Mouse (Mus musculus): ENCODE measurements around the gene Itgb3.
A peak's percentile ranks its signal among the peaks of the same experiment; 100 is the strongest.
"Not testable (repeated sequence)": the region's sequence is repeated elsewhere in the genome, so short reads cannot be mapped to it uniquely, and the experiment has no call there.

Itgb3 gene

GRCm38 (mm10) chr11:104607491-104608245 lies at the start of gene Itgb3:
Itgb3 (plus strand) TSS chr11:104608000.
- DNase-seq (ENCODE audit: low spot score): peak; percentile 81

GRCm38 (mm10) chr11:104558065-104558464 lies 49.7 kb upstream of the Itgb3 start:
- no peak for DNase-seq (ENCODE audit: low spot score)

- DNase-seq (ENCODE audit: low spot score): no peak
Observed at GRCm38 (mm10) chr11:104558651-104559403, 49.0 kb upstream of the Itgb3 start.

GRCm38 (mm10) chr11:104560971-104561370 lies 46.8 kb upstream of the Itgb3 start:
- DNase-seq (ENCODE audit: low spot score): no peak

GRCm38 (mm10) chr11:104563496-104563895 lies 44.3 kb upstream of the Itgb3 start:
- DNase-seq (ENCODE audit: low spot score): no peak

- DNase-seq (ENCODE audit: low spot score): no peak
Observed at GRCm38 (mm10) chr11:104565172-104565571, 42.6 kb upstream of the Itgb3 start.

GRCm38 (mm10) chr11:104566097-104566496 lies 41.7 kb upstream of the Itgb3 start:
- DNase-seq (ENCODE audit: low spot score): no peak

GRCm38 (mm10) chr11:104566796-104567195 lies 41.0 kb upstream of the Itgb3 start:
- DNase-seq (ENCODE audit: low spot score): no peak

- no peak for DNase-seq (ENCODE audit: low spot score)
Observed at GRCm38 (mm10) chr11:104567736-104568135, 40.1 kb upstream of the Itgb3 start.

- peak; percentile 48 for DNase-seq (ENCODE audit: low spot score)
Observed at GRCm38 (mm10) chr11:104568326-104568725, 39.5 kb upstream of the Itgb3 start.

- not testable (repeated sequence) for DNase-seq (ENCODE audit: low spot score)
Observed at GRCm38 (mm10) chr11:104570515-104570914, 37.3 kb upstream of the Itgb3 start.

GRCm38 (mm10) chr11:104571373-104571772 lies 36.4 kb upstream of the Itgb3 start:
- peak; percentile 34 for DNase-seq (ENCODE audit: low spot score)

GRCm38 (mm10) chr11:104572091-104572490 lies 35.7 kb upstream of the Itgb3 start:
- DNase-seq (ENCODE audit: low spot score): no peak

GRCm38 (mm10) chr11:104572566-104572965 lies 35.2 kb upstream of the Itgb3 start:
- no peak for DNase-seq (ENCODE audit: low spot score)

- DNase-seq (ENCODE audit: low spot score): no peak
Observed at GRCm38 (mm10) chr11:104576772-104577612, 30.8 kb upstream of the Itgb3 start.

- no peak for DNase-seq (ENCODE audit: low spot score)
Observed at GRCm38 (mm10) chr11:104578074-104578473, 29.7 kb upstream of the Itgb3 start.

- no peak for DNase-seq (ENCODE audit: low spot score)
Observed at GRCm38 (mm10) chr11:104579084-104579483, 28.7 kb upstream of the Itgb3 start.

- DNase-seq (ENCODE audit: low spot score): no peak
Observed at GRCm38 (mm10) chr11:104579575-104579974, 28.2 kb upstream of the Itgb3 start.

- no peak for DNase-seq (ENCODE audit: low spot score)
Observed at GRCm38 (mm10) chr11:104580091-104580490, 27.7 kb upstream of the Itgb3 start.

- no peak for DNase-seq (ENCODE audit: low spot score)
Observed at GRCm38 (mm10) chr11:104580606-104581005, 27.2 kb upstream of the Itgb3 start.

- peak; percentile 68 for DNase-seq (ENCODE audit: low spot score)
Observed at GRCm38 (mm10) chr11:104581446-104582307, 26.1 kb upstream of the Itgb3 start.

- DNase-seq (ENCODE audit: low spot score): no peak
Observed at GRCm38 (mm10) chr11:104582308-104582606, 25.5 kb upstream of the Itgb3 start.

Data from lung, postnatal 25 days (tissue).